Mouse (Mus musculus): ENCODE results near the gene Tex10.

Gene Tex10

GRCm38 (mm10) chr4:48472792-48473650, at the start of gene Tex10:
Tex10 (minus strand) TSS chr4:48473459.
- CTCF ChIA-PET, result interaction anchor here (0.6 kb wide), 2 partner anchors 192 to 432 kb away, joined by 3 read pairs; no protein-coding TSS in a partner anchor

GRCm38 (mm10) chr4:48510861-48511260, 37.6 kb upstream of the Tex10 start:
- CTCF ChIA-PET, result no interaction called here

- CTCF ChIA-PET, result no interaction called here
Measured at GRCm38 (mm10) chr4:48492510-48492909, 19.3 kb upstream of the Tex10 start.

GRCm38 (mm10) chr4:48491290-48491743, 18.1 kb upstream of the Tex10 start:
- CTCF ChIA-PET, result no interaction called here

- CTCF ChIA-PET, result no interaction called here
Measured at GRCm38 (mm10) chr4:48488916-48489315, 15.7 kb upstream of the Tex10 start.

DNA sequence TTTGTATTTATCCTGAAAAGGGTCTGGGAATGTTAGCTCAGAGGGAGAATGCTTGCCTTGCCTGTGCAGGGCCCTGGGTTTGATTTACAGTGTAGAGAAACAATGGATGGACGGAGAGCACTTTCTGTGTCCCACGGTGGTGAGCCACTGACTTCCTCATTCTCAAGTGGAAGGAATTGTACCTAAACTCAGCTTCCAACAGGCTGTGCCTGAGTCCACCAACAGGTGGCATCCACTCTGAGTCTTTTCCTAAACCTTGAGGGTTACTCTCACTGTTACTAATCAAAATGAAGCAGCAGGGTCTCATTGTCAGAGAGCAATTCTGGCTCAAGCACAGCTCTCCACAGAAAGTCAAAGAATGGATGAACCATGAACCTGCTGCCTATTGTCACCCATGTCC, 8.0 kb upstream of the Tex10 start:
- CTCF ChIA-PET, result no interaction called here

- CTCF ChIA-PET, result no interaction called here
Measured at GRCm38 (mm10) chr4:48473651-48474011, 372 bp upstream of the Tex10 start.

- CTCF ChIA-PET, result interaction anchor here (0.6 kb wide), 2 partner anchors 191 to 431 kb away, joined by 3 read pairs; no protein-coding TSS in a partner anchor
Measured at GRCm38 (mm10) chr4:48472052-48472791, 1.0 kb downstream of the Tex10 start.

DNA sequence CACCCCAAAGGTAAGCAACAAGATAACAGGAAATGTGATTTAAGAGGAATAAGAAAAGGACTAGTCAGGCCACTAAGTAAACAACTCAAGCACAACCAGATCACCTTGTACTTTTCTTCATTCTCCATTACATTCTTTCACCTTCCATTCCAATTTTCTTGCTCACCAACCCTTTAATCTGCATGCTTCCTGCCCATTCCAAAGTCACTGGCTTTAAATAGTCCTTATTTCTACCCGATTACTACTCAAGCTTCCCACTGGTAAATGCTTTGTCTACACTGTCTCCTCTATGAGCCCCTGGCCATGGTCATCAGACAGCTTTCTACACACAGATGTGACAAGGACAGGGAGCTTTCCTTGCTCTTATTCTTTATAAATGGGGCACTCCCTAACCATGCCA, 2.3 kb downstream of the Tex10 start:
- CTCF ChIA-PET, result no interaction called here

GRCm38 (mm10) chr4:48461060-48461459, 12.2 kb downstream of the Tex10 start:
- CTCF ChIA-PET, result no interaction called here

DNA sequence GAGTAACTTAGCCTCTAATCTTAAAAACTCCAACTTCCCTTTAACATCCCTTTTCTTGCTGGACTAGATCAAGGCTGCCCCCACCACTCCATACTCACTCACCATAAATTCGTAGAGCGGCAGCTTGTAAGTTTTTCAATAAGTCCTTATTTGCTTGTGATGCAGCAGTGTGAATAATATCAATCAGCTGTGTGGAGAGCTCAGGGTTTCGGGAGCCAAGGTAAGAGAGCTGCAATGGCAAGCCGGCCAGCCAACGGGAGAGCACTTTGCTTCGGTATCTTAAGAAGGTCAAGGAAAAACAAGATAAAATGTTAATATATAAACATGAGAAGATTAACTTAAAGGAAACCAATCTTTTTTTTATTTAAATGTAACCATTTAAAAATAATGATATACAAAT, 14.8 kb downstream of the Tex10 start:
- CTCF ChIA-PET, result no interaction called here

DNA sequence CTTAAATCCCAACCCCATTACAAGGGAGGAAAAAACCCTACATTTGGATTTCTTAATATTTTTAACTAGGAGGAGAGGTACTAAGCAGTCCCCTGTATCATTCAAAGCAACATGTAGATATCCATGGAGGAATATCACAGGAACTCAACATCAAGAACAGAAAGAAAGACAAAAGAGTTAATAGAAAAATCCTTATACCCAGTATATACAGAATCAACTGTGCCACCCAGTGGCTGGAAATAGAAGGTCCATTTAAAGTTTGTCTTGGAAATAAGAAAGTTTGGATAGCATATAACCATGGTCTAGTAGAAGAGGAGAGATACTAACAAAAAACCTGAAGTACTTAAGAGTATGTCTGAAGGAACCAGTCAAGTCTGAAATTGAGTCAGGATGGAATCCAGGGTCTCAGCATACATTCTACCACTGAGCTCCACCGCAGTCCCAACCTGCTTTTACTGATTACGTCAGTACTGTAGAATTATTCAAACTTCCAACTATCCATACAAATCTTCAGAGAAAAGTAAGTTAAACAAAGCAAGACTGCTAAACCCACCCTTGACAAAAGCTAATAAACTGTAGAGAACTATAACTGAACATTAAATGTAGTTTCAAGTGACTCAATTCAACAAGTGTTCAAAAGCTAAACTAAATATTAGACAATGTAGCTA, 19.0 kb downstream of the Tex10 start:
- CTCF ChIA-PET, result no interaction called here

DNA sequence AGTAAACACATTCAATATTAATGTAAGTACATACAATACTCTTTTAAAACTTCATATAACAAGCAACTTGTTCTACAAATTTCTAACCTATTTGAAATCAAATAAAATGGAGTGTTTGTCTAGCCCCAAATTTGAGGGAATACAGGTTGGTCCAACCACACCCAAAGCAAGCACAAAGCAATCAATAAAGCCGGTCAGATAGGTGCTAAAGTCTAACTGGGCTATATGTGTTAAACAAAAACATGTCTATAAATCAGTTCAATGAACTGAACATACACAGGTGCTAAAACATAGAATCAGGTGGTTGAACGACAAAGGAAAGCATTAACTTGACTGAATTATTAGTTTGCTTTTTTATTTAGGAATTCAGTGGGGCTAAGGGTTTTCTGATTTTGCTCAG, 45.2 kb downstream of the Tex10 start:
- CTCF ChIA-PET, result no interaction called here

GRCm38 (mm10) chr4:48427413-48427812, 45.8 kb downstream of the Tex10 start:
- CTCF ChIA-PET, result no interaction called here

- CTCF ChIA-PET, result no interaction called here
Measured at GRCm38 (mm10) chr4:48423738-48424137, 49.5 kb downstream of the Tex10 start.

- CTCF ChIA-PET, result interaction anchor here (0.6 kb wide), 1 partner anchor 919 kb away, joined by 6 read pairs; no protein-coding TSS in a partner anchor
Measured at GRCm38 (mm10) chr4:48422633-48423032, 50.6 kb downstream of the Tex10 start.

GRCm38 (mm10) chr4:48418831-48419468, 54.3 kb downstream of the Tex10 start:
- CTCF ChIA-PET, result no interaction called here

GRCm38 (mm10) chr4:48415838-48416335, 57.4 kb downstream of the Tex10 start:
- CTCF ChIA-PET, result no interaction called here

DNA sequence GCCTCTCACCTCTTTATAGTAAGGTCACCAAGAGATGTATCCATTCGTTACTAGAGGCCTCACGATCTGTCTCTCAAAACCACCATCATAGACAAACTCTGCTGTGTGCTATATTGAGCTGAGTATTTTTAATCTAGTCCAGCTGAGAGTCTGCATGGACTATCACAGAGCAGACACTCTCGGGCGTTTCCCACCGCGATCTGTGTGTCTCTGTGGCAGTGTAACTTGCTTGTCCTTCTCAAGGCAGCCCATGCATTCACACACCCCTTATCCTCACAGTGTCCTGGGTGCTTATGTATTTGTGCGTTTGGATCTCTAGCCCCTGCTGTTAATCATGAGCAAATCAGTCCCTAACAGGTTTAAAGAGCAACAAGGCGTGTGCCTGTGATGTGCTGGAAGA, 59.8 kb downstream of the Tex10 start:
- CTCF ChIA-PET, result no interaction called here

DNA sequence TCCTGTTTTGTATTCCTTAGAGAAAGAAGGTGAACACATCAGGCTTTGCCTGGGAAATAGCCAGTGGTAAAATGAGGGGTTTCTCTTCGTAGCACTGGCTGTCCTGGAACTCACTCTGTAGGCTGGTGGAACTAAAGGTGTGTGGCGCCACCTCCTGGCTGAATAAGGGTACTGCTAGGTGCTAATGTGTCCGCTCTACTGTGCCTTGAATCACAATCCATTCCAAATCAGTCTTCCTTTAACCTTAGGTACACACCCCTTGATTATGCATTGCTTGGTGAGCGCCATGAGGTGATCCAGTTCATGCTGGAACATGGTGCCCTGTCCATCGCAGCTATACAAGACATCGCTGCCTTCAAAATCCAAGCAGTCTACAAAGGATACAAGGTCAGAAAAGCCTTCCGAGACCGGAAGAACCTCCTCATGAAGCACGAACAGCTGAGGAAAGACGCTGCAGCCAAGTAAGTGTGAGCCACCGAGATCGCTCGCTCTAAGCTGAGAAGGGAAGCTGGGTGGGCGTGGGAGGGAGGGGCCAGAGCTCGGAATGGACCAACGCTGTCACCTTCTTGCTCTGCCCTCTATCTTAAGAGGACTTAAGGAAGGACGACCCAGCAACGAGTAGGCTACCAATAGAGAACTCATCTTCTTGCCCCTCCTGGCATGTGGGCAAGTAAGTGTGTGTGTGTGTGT, 65.8 kb downstream of the Tex10 start:
- CTCF ChIA-PET, result interaction anchor here (0.6 kb wide), 1 partner anchor 453 kb away, joined by 8 read pairs; no protein-coding TSS in a partner anchor
